Mouse (Mus musculus) liver, embryonic 11.5 days (tissue): ENCODE measurements around the gene Fv1. TPM values are rescaled to one million over a fixed set of nuclear protein-coding genes. Genes with fewer than 3 reads are reported as not detected.

ENCODE experiments used
- ATAC-seq: fragments of 200-750 bp; cut with Nextera tagmentation; replicated peaks from 2 replicates; pipeline ENCODE4 v1.8.0; 2017; ENCODE audit warnings: moderate number of reproducible peaks, mild to moderate bottlenecking, moderate TSS enrichment, moderate library complexity; ENCODE audit not compliant: low FRiP score
- DNase-seq: peaks from one replicate; pipeline ENCODE4 v3.0.0-alpha.2; 2017; ENCODE audit warnings: low spot score
- H3K27ac ChIP-seq: fragments of 300-500 bp; sonication (generic); 2 replicates; pipeline ENCODE4 v1.5.1; 2014; ENCODE audit warnings: mild to moderate bottlenecking, low read depth, low read length, control low read depth
- H3K27me3 ChIP-seq: fragments of 300-500 bp; sonication (generic); replicated peaks from 2 replicates; pipeline ENCODE4 v1.6.1; 2014; ENCODE audit warnings: low read length, mixed read lengths; ENCODE audit not compliant: control insufficient read depth, insufficient read depth
- H3K36me3 ChIP-seq: fragments of 300-500 bp; sonication (generic); 2 replicates; pipeline ENCODE4 v1.6.1; 2014; ENCODE audit warnings: mild to moderate bottlenecking, low read length, moderate library complexity, mixed read lengths; ENCODE audit not compliant: control insufficient read depth, insufficient read depth
- H3K4me1 ChIP-seq: fragments of 300-500 bp; sonication (generic); replicated peaks from 2 replicates; pipeline ENCODE4 v1.6.1; 2014; ENCODE audit warnings: low read length, mixed read lengths; ENCODE audit not compliant: control insufficient read depth, insufficient read depth
- H3K4me2 ChIP-seq: fragments of 300-500 bp; sonication (generic); 2 replicates; pipeline ENCODE4 v1.6.1; 2014; ENCODE audit warnings: mild to moderate bottlenecking, control low read depth, moderate library complexity
- H3K4me3 ChIP-seq: fragments of 300-500 bp; sonication (generic); 2 replicates; pipeline ENCODE4 v1.5.1; 2014; ENCODE audit warnings: low read depth, low read length, control low read depth
- H3K9ac ChIP-seq: fragments of 300-500 bp; sonication (generic); 2 replicates; pipeline ENCODE4 v1.6.1; 2014; ENCODE audit warnings: low read depth, low read length, control low read depth
- H3K9me3 ChIP-seq: fragments of 300-500 bp; sonication (generic); 2 replicates; pipeline ENCODE4 v1.6.1; 2016; ENCODE audit warnings: low read length, inconsistent platforms, mixed read lengths; ENCODE audit not compliant: control insufficient read depth
- WGBS: fragments of 180-500 bp; shearing (Covaris S2); extraction: QIAGEN DNeasy Blood & Tissue Kit; methylation state at CpG from one replicate; pipeline ENCODE4 v1.1.7; 2014; 5-methylcytosine and 5-hydroxymethylcytosine counted together
- polyA plus RNA-seq: library from polyadenylated mRNA; unstranded; fragments of >200 nt; fragmentation: Nextera tagmentation; extraction: Ambion mirVana; gene quantifications from 2 replicates; pipeline ENCODE4 v1.2.1, GENCODE M21; 2014

The Fv1 gene
- polyA plus RNA-seq, 1 experiment from 2014 or later: 7.0 TPM

GRCm38 (mm10) chr4:147878537-147878936, 9.8 kb downstream of the Fv1 start:
- whole genome bisulfite sequencing: 94% methylated on average over 9 of the region's 9 CpGs
- ATAC-seq (no peak), DNase-seq (no peak)
- Histone ChIP-seq H3K9ac (no peak overlapping the region), H3K4me2 (no peak overlapping the region), H3K36me3 (peaks cover 61% of the 10 kb centered on the region), H3K9me3 (no peaks in the 10 kb centered on the region), H3K27ac (no peak overlapping the region), H3K4me1 (0 out of 2 replicates have a peak, but pooled peaks cover 6% of the 10 kb centered on the region), H3K4me3 (no peak overlapping the region), H3K27me3 (no peaks in the 10 kb centered on the region)

DNA sequence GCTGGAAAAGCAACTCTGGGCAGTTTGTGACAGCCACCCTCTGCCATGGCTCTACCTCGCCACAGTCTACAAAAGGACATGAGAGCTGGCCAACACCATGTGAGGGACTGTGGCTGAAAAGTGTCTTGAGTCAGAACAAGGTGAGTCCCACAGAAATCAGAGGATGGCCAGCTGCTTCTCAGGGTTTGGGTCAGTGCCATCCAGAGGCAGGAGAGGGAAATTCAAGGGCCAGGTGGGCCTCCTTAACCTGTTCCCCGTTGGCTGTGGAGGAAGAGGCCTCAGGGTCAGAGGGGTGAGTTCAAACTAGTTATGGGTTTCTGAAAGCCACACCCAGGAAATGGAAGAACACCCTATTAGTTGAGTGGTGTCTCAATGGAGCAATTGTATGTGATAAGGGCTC, 10.7 kb downstream of the Fv1 start:
- Histone ChIP-seq H3K36me3 (peaks cover 56% of the 10 kb centered on the region), H3K4me1 (0 out of 2 replicates have a peak, but pooled peaks cover 6% of the 10 kb centered on the region), H3K27ac (no peak overlapping the region), H3K4me3 (no peak overlapping the region), H3K9ac (no peak overlapping the region), H3K27me3 (no peaks in the 10 kb centered on the region), H3K9me3 (no peaks in the 10 kb centered on the region), H3K4me2 (no peak overlapping the region)
- no peak for ATAC-seq
- 47% methylated on average over 2 of the region's 2 CpGs for WGBS
- DNase-seq: no peak

DNA sequence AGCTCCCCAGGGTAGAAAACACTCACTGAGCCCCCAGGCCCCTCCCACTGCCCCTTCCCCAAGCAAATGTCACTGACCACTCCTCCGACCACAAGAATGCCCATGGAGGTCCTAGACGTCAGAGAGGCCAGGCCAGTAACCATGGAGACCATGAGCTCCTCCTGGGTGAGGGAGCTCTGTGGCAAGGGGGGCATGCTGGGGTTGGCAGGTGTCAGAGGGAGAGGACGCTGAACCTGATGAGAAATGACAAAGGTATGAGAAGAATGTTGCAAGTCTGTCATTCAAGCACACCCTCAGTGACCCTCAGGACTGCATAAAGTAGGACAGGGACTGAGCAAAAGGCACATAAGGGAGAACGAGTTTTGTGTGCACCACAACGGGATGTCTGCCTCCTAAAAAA, 11.1 kb downstream of the Fv1 start:
- H3K36me3 ChIP-seq: peaks cover 52% of the 10 kb centered on the region
- no peak for DNase-seq
- no peaks in the 10 kb centered on the region for H3K27me3 ChIP-seq
- H3K4me1 ChIP-seq: 0 out of 2 replicates have a peak, but pooled peaks cover 6% of the 10 kb centered on the region
- H3K27ac ChIP-seq: no peak overlapping the region
- H3K9me3 ChIP-seq: no peaks in the 10 kb centered on the region
- no peak overlapping the region for H3K4me2 ChIP-seq
- H3K9ac ChIP-seq: no peak overlapping the region
- ATAC-seq: no peak
- WGBS: 66% methylated on average over 5 of the region's 5 CpGs
- H3K4me3 ChIP-seq: no peak overlapping the region

- Histone ChIP-seq H3K9me3 (no peaks in the 10 kb centered on the region), H3K27ac (no peak overlapping the region), H3K9ac (no peak overlapping the region), H3K36me3 (peaks cover 61% of the 10 kb centered on the region), H3K27me3 (no peaks in the 10 kb centered on the region), H3K4me1 (no peaks in the 10 kb centered on the region), H3K4me3 (no peak overlapping the region), H3K4me2 (no peak overlapping the region)
- DNase-seq: no peak
- WGBS: 92% methylated on average over 7 of the region's 7 CpGs
- ATAC-seq: no peak
These were observed 13.0 kb downstream of the Fv1 start for GRCm38 (mm10) chr4:147881792-147882191.

DNA sequence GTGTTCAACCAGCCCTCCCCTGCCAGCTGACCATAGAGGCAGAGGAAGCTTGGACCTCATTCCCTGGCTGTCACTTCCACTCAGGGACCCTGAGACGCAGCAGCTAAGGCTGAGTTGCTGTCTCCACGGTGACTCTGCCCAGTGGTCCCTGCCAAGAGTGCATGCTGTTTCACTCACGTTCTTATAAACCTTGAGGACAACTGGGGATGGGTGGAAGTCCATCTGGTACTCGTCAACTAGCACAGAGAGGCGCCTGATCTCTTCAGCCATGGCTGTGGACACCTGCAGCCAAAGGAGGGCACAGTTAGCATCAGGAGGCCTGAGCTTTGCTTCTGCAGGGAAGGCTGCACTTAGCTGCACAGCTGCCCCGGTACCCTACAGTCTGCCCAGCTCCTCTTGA, 14.3 kb downstream of the Fv1 start:
- H3K27ac ChIP-seq: no peak overlapping the region
- no peak overlapping the region for H3K4me3 ChIP-seq
- peaks cover 70% of the 10 kb centered on the region for H3K36me3 ChIP-seq
- no peaks in the 10 kb centered on the region for H3K4me1 ChIP-seq
- ATAC-seq (no peak), DNase-seq (no peak)
- H3K4me2 ChIP-seq: no peak overlapping the region
- H3K9me3 ChIP-seq: no peaks in the 10 kb centered on the region
- H3K9ac ChIP-seq: no peak overlapping the region
- WGBS: 80% methylated on average over 6 of the region's 6 CpGs
- H3K27me3 ChIP-seq: no peaks in the 10 kb centered on the region

DNA sequence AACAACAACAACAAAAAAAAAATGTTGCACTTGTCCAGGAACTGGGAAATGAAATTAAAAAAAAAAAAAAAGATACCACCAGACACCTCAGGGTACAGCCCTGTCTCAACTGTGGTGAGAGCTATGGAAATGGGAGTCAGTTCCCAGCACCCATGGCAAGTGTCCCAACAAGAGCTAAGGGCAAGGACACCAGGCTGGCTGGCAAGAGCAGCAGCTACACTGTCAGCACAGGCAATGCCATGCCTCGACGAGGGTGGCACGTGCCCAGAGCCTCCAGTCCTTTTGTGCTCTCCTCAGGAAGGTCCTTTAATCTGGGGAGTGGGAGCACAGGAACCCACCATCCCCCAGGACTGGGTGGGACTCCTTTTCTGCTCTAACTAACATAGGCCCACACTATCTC, 15.4 kb downstream of the Fv1 start:
- Histone ChIP-seq H3K4me1 (no peaks in the 10 kb centered on the region), H3K9me3 (no peaks in the 10 kb centered on the region), H3K27ac (no peak overlapping the region), H3K9ac (no peak overlapping the region), H3K4me3 (no peak overlapping the region), H3K27me3 (no peaks in the 10 kb centered on the region), H3K4me2 (no peak overlapping the region), H3K36me3 (peaks cover 70% of the 10 kb centered on the region)
- ATAC-seq: no peak
- 90% methylated on average over 3 of the region's 3 CpGs for WGBS
- no peak for DNase-seq

- Histone ChIP-seq H3K9me3 (no peaks in the 10 kb centered on the region), H3K4me2 (no peak overlapping the region)
These were observed 17.4 kb downstream of the Fv1 start for GRCm38 (mm10) chr4:147886158-147886557.

GRCm38 (mm10) chr4:147887277-147887676, 18.5 kb downstream of the Fv1 start:
- H3K9me3 ChIP-seq: no peaks in the 10 kb centered on the region
- H3K4me2 ChIP-seq: no peak overlapping the region
- H3K4me1 ChIP-seq: no peaks in the 10 kb centered on the region
- DNase-seq (no peak), ATAC-seq (no peak)
- H3K27me3 ChIP-seq: no peaks in the 10 kb centered on the region
- peaks cover 57% of the 10 kb centered on the region for H3K36me3 ChIP-seq
- H3K9ac ChIP-seq: no peak overlapping the region
- no peak overlapping the region for H3K27ac ChIP-seq
- WGBS: 90% methylated on average over 7 of the region's 7 CpGs
- no peak overlapping the region for H3K4me3 ChIP-seq

More at GRCm38 (mm10) chr4:147886158-147886557, 17.4 kb downstream of the Fv1 start:
- Histone ChIP-seq H3K4me3 (no peak overlapping the region), H3K27me3 (no peaks in the 10 kb centered on the region), H3K27ac (no peak overlapping the region), H3K9ac (no peak overlapping the region), H3K36me3 (peaks cover 68% of the 10 kb centered on the region), H3K4me1 (no peaks in the 10 kb centered on the region)
- DNase-seq (no peak), ATAC-seq (no peak)
- 93% methylated on average over 12 of the region's 12 CpGs for WGBS

GRCm38 (mm10) chr4:147888237-147888636, 19.5 kb downstream of the Fv1 start:
- Histone ChIP-seq H3K9me3 (no peaks in the 10 kb centered on the region), H3K4me1 (no peaks in the 10 kb centered on the region), H3K4me3 (no peak overlapping the region), H3K27me3 (no peaks in the 10 kb centered on the region), H3K27ac (no peak overlapping the region), H3K4me2 (no peak overlapping the region), H3K36me3 (peaks cover 53% of the 10 kb centered on the region), H3K9ac (no peak overlapping the region)
- ATAC-seq (no peak), DNase-seq (no peak)
- WGBS: 91% methylated on average over 4 of the region's 4 CpGs
